Mouse (Mus musculus) cerebellum, adult 2 months (tissue): ENCODE measurements around the gene Itgb3. TPM values are rescaled to one million over a fixed set of nuclear protein-coding genes. Genes with fewer than 3 reads are reported as not detected.

Experiments
- DNase-seq, 2 experiments: peaks; one replicate each; pipeline ENCODE4 v3.0.0; 2021
- H3K27ac ChIP-seq: fragments of 200-500 bp; 2 replicates; pipeline ENCODE4 v1.5.1; 2012; ENCODE audit warnings: low read length, control low read depth, inconsistent platforms; ENCODE audit not compliant: insufficient read depth
- H3K27me3 ChIP-seq: fragments of 200-500 bp; 2 replicates; pipeline ENCODE4 v1.6.1; 2012; ENCODE audit warnings: inconsistent platforms, mild to moderate bottlenecking, low read length, moderate library complexity; ENCODE audit not compliant: control insufficient read depth, insufficient read depth
- H3K4me1 ChIP-seq: fragments of 200-500 bp; 2 replicates; pipeline ENCODE4 v1.6.1; 2011; ENCODE audit warnings: low read length; ENCODE audit not compliant: control insufficient read depth, insufficient read depth
- H3K4me3 ChIP-seq: fragments of 200-500 bp; replicated peaks from 2 replicates; pipeline ENCODE3; 2011; ENCODE audit warnings: mild to moderate bottlenecking, low read depth, low read length, control low read depth; ENCODE audit not compliant: insufficient read depth
- CTCF ChIP-seq: fragments of 200-500 bp; IDR thresholded peaks from 2 replicates; pipeline ENCODE4 v1.5.1; 2011; ENCODE audit warnings: low read depth, mild to moderate bottlenecking, control low read depth, low read length, moderate library complexity, borderline replicate concordance; ENCODE audit not compliant: insufficient read depth
- POLR2A ChIP-seq: fragments of 200-500 bp; IDR thresholded peaks from 2 replicates; pipeline ENCODE4 v1.6.1; 2011; ENCODE audit warnings: low read length, control low read depth, borderline replicate concordance; ENCODE audit not compliant: insufficient read depth
- WGBS: fragments of 180-500 bp; shearing (Covaris S2); methylation state at CpG from one replicate; pipeline ENCODE4 v1.1.7; 2018; 5-methylcytosine and 5-hydroxymethylcytosine counted together
- polyA plus RNA-seq: library from polyadenylated mRNA; depleted of rRNA; stranded (reverse); fragments of >200 nt; gene quantifications from 2 replicates; pipeline ENCODE4 v1.2.3, GENCODE M21; 2012

Itgb3 gene
- polyA plus RNA-seq, 1 experiment, result 2.0 TPM

- Histone ChIP-seq H3K27me3 (no peaks in the 10 kb centered on the region), H3K4me1 (no peaks in the 10 kb centered on the region), H3K27ac (no peak overlapping the region), H3K4me3 (no peak overlapping the region)
- TF ChIP-seq CTCF, result no peak
- TF ChIP-seq POLR2A, result no peak
- 89% methylated on average over 4 of the region's 4 CpGs for WGBS
- no peak for DNase-seq
Measured at GRCm38 (mm10) chr11:104643236-104643635, 35.4 kb downstream of the Itgb3 start.

DNA sequence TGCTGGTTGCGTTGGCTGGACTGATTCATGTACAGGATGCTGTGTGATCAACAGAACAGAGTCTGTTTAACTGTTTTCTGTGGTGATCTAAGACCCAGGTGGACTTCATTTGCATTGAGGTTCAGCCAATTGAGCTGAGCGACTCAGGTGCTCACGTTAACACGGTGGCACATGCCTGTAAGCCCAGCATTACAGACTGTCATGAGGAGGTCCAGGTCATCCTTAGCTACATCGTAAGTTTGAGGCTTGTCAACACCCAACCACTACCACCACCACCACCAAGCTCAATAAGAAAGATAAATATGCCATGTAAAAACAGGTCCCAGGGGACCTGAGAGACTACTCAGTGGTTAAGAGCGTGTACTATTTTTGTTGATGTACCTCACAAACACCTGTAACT is 37.6 kb downstream of the Itgb3 start:
- no peaks in the 10 kb centered on the region for H3K27me3 ChIP-seq
- no peak for DNase-seq
- H3K4me3 ChIP-seq, result no peak overlapping the region
- no peak overlapping the region for H3K27ac ChIP-seq
- 96% methylated on average over 6 of the region's 6 CpGs for WGBS
- TF ChIP-seq CTCF, result no peak
- TF ChIP-seq POLR2A, result no peak
- no peaks in the 10 kb centered on the region for H3K4me1 ChIP-seq

DNA sequence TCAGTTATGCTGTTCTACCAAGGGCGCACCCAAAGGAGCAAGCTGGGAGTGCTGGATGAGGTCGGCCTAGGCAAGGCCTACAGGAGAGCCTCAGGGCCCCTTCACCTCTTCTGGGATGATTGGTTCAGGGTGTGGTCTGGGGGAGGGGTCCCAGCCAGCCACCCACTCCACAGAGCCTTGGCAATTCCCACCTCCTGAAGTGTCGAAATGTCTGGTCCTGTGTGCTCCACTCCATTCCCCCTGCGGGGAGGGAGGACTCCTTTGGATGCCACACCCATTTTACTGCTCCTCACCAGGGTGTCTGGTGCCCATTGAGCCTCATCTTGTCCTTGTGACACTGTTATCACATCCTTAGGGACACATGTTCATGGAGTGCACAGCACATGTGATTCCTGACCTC is 38.4 kb downstream of the Itgb3 start:
- H3K4me3 ChIP-seq, result no peak overlapping the region
- no peaks in the 10 kb centered on the region for H3K27me3 ChIP-seq
- WGBS, result 88% methylated on average over 4 of the region's 4 CpGs
- H3K4me1 ChIP-seq, result no peaks in the 10 kb centered on the region
- no peak for DNase-seq
- H3K27ac ChIP-seq, result no peak overlapping the region
- TF ChIP-seq POLR2A, result no peak
- TF ChIP-seq CTCF, result no peak

- TF ChIP-seq POLR2A (no peak), CTCF (no peak)
- DNase-seq, result no peak
- Histone ChIP-seq H3K27ac (no peak overlapping the region), H3K4me1 (no peaks in the 10 kb centered on the region), H3K4me3 (no peak overlapping the region), H3K27me3 (no peaks in the 10 kb centered on the region)
- 88% methylated on average over 5 of the region's 5 CpGs for WGBS
Measured at GRCm38 (mm10) chr11:104646611-104647010, 38.8 kb downstream of the Itgb3 start.

DNA sequence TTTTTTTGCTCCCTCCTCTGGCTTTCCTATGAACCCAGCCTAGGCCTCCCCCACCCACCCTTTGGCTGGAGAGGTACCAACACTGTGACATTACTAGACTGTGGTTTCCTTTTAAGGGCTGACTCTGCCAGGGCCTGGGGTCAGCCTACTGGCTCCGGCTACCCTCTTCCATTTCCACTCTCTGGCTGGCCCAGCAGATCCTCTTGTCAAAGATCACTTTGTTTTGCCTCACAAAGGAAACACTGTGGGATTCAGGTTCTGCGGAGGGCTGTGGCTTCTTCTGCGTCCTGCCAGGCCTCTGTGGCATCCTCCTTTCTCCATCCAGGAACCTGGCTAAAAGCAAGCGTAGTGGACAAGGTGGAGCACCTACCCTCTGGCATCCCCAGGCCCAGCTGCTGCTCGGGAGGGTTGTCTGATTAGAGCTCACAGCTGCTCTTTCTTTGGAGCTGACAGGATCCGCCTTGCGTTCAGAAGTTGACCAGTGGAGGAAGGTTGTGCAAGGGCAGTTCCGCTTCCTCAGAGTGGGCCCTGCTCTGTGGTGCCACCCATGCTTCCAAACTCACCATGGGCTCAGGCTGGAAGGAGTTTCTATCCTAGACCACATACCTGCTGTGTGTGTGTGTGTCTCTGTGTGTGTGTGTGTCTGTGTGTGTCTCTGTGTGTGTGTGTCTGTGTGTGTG is 39.5 kb downstream of the Itgb3 start:
- TF ChIP-seq CTCF (no peak), POLR2A (no peak)
- Histone ChIP-seq H3K4me1 (no peaks in the 10 kb centered on the region), H3K27ac (no peak overlapping the region), H3K27me3 (no peaks in the 10 kb centered on the region), H3K4me3 (no peak overlapping the region)
- no peak for DNase-seq
- 66% methylated on average over 8 of the region's 8 CpGs for WGBS

- Histone ChIP-seq H3K4me1 (no peaks in the 10 kb centered on the region), H3K27ac (no peak overlapping the region), H3K4me3 (no peak overlapping the region), H3K27me3 (no peaks in the 10 kb centered on the region)
- TF ChIP-seq POLR2A, result no peak
- TF ChIP-seq CTCF, result peak; percentile 44
- DNase-seq, result no peak
- 71% methylated on average over 3 of the region's 3 CpGs for WGBS
Measured at GRCm38 (mm10) chr11:104648571-104648970, 40.8 kb downstream of the Itgb3 start.

- TF ChIP-seq CTCF (no peak), POLR2A (no peak)
- H3K4me3 ChIP-seq, result no peak overlapping the region
- no peaks in the 10 kb centered on the region for H3K27me3 ChIP-seq
- H3K4me1 ChIP-seq, result no peaks in the 10 kb centered on the region
- WGBS, result 99% methylated on average over 4 of the region's 4 CpGs
- DNase-seq, result no peak
- H3K27ac ChIP-seq, result no peak overlapping the region
Measured at GRCm38 (mm10) chr11:104660599-104660998, 52.8 kb downstream of the Itgb3 start.

DNA sequence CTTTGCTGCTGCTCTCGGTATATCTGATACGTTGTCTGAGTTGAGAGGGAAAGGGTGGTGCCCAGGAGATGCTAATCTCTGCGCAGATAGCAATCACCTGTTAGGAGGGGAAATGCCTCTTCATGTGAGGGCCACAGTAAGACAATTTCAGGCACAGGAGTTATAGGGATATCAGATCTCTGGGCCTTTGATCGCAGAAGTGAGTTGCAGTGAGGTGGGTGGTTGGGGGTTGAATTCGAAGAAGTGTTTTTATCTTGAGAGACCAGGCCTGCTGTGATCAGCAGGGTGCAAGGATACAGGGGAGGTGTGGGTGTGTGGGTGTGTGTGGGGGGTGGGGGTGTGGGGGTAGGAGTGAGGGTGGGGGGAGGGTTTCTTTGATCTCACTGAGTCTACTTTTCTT is 53.3 kb downstream of the Itgb3 start:
- Histone ChIP-seq H3K4me1 (no peaks in the 10 kb centered on the region), H3K27ac (no peak overlapping the region), H3K27me3 (no peaks in the 10 kb centered on the region), H3K4me3 (no peak overlapping the region)
- DNase-seq, result no peak
- TF ChIP-seq POLR2A (no peak), CTCF (no peak)
- WGBS, result 89% methylated on average over 5 of the region's 5 CpGs
